Mouse (Mus musculus): ENCODE measurements around the gene Glipr1.
"Not testable (repeated sequence)": the region's sequence is repeated elsewhere in the genome, so short reads cannot be mapped to it uniquely, and the experiment has no call there.

Glipr1 gene

GRCm38 (mm10) chr10:112002544-112003215, at the start of gene Glipr1:
Gene Glipr1, minus strand, starts transcription at chr10:112002631.
- no peak for DNase-seq (ENCODE audit: extremely low spot score)

GRCm38 (mm10) chr10:112051956-112052355, 49.5 kb upstream of the Glipr1 start:
- peak; percentile 19 for DNase-seq (ENCODE audit: extremely low spot score)

- DNase-seq (ENCODE audit: extremely low spot score), result no peak
Observed at GRCm38 (mm10) chr10:112051220-112051619, 48.8 kb upstream of the Glipr1 start.

GRCm38 (mm10) chr10:112044283-112044682, 41.9 kb upstream of the Glipr1 start:
- not testable (repeated sequence) for DNase-seq (ENCODE audit: extremely low spot score)

- DNase-seq (ENCODE audit: extremely low spot score), result not testable (repeated sequence)
Observed at GRCm38 (mm10) chr10:112043523-112043922, 41.1 kb upstream of the Glipr1 start.

- not testable (repeated sequence) for DNase-seq (ENCODE audit: extremely low spot score)
Observed at GRCm38 (mm10) chr10:112028689-112029088, 26.3 kb upstream of the Glipr1 start.

GRCm38 (mm10) chr10:112023585-112023984, 21.2 kb upstream of the Glipr1 start:
- no peak for DNase-seq (ENCODE audit: extremely low spot score)

GRCm38 (mm10) chr10:112009511-112009910, 7.1 kb upstream of the Glipr1 start:
- DNase-seq (ENCODE audit: extremely low spot score), result not testable (repeated sequence)

GRCm38 (mm10) chr10:112001756-112002520, 493 bp downstream of the Glipr1 start:
- no peak for DNase-seq (ENCODE audit: extremely low spot score)

- DNase-seq (ENCODE audit: extremely low spot score), result no peak
Observed at GRCm38 (mm10) chr10:112001350-112001749, 1.1 kb downstream of the Glipr1 start.

GRCm38 (mm10) chr10:112000568-112000967, 1.9 kb downstream of the Glipr1 start:
- DNase-seq (ENCODE audit: extremely low spot score), result no peak

GRCm38 (mm10) chr10:111999765-112000164, 2.7 kb downstream of the Glipr1 start:
- DNase-seq (ENCODE audit: extremely low spot score), result no peak

- DNase-seq (ENCODE audit: extremely low spot score), result no peak
Observed at GRCm38 (mm10) chr10:111997671-111998070, 4.8 kb downstream of the Glipr1 start.

- DNase-seq (ENCODE audit: extremely low spot score), result no peak
Observed at GRCm38 (mm10) chr10:111996911-111997347, 5.5 kb downstream of the Glipr1 start.

GRCm38 (mm10) chr10:111996549-111996904, 5.9 kb downstream of the Glipr1 start:
- no peak for DNase-seq (ENCODE audit: extremely low spot score)

GRCm38 (mm10) chr10:111995803-111996548, 6.5 kb downstream of the Glipr1 start:
- DNase-seq (ENCODE audit: extremely low spot score), result no peak

- no peak for DNase-seq (ENCODE audit: extremely low spot score)
Observed at GRCm38 (mm10) chr10:111986453-111986852, 16.0 kb downstream of the Glipr1 start.

- DNase-seq (ENCODE audit: extremely low spot score), result no peak
Observed at GRCm38 (mm10) chr10:111983070-111983469, 19.4 kb downstream of the Glipr1 start.

GRCm38 (mm10) chr10:111977584-111977983, 24.8 kb downstream of the Glipr1 start:
- peak; percentile 51 for DNase-seq (ENCODE audit: extremely low spot score)

- DNase-seq (ENCODE audit: extremely low spot score), result peak; percentile 96
Observed at GRCm38 (mm10) chr10:111972542-111973361, 29.7 kb downstream of the Glipr1 start, which contains the start of gene Krr1. Gene Krr1, plus strand, starts transcription at chr10:111972664.

GRCm38 (mm10) chr10:111971929-111972328, 30.5 kb downstream of the Glipr1 start:
- no peak for DNase-seq (ENCODE audit: extremely low spot score)
